Mouse (Mus musculus) yolk sac, embryonic 10.5 days (tissue): ENCODE data around the gene Mrpl54.

Experiments used
- DNase-seq: peaks from one replicate; pipeline ENCODE4 v3.0.0-alpha.2; 2017; ENCODE audit warnings: low spot score

The Mrpl54 gene

DNA sequence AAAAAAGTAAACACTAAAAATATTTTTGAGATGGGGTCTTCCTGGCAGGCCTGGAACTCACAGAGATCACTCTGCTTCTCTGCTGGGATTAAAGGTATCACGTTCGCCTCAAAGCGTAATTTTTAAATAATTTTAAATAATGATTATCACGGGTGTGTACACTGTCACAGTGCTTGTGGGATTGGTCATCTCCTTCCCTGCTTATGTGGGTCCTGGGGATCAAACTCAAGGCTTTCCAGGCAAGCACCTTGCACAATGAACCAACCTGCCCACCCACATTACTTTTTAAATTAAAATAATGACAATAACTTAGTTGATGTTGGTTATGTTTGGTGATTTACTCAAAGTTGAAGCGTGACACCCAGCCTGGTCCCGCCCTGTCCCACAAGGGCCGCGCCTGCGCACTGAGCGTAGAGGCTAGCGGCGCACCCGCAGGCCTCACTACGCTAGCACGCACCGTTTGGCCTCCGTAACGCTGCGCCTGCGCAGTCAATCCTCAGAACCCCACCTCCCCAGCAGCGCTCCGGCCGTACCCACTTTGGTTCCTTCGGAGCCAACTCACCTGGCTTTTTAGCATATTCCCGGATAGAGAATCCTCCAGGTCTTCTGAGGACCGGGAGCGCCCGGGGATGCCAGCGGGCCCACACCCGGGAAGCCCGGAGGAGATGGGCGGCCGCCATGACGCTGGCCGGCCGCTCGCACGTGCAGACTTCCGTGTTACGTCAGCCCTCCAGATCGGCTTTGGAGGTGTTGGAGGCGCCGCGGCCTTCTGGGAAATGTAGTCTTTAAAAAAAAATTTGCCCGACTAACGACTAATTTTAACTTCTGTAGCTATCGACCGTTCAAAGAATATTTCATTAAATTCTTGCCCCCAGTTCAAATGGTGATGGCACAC lies at the start of gene Mrpl54, which contains the start of gene Apba3:
Gene Mrpl54 (minus strand): TSS at position 724 of the 895 bp plus-strand sequence.
Gene Apba3 (plus strand): TSS at position 750 of the 895 bp plus-strand sequence.
- DNase-seq: peak; percentile 96

GRCm38 (mm10) chr10:81315587-81315986 lies 48.9 kb upstream of the Mrpl54 start:
- no peak for DNase-seq

DNA sequence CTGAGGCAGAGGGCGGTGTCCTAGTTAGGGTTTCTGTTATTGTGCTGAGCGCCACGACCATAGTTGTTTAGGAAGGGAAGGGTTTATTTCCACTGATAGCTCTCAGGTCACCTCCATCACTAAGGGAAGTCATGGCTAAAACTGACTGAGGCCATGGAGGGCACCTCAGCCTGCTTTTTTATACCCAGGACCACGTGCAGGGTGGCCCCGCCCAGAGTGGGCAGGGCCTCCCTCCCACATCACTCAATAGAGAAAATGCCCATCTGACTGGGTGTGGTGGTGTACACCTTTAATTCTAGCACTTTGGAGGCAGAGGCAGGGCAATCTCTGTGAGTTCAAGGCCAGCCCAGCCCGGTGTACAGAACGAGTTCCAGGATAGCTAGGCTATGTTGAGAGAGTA lies 47.5 kb upstream of the Mrpl54 start:
- DNase-seq: no peak

DNA sequence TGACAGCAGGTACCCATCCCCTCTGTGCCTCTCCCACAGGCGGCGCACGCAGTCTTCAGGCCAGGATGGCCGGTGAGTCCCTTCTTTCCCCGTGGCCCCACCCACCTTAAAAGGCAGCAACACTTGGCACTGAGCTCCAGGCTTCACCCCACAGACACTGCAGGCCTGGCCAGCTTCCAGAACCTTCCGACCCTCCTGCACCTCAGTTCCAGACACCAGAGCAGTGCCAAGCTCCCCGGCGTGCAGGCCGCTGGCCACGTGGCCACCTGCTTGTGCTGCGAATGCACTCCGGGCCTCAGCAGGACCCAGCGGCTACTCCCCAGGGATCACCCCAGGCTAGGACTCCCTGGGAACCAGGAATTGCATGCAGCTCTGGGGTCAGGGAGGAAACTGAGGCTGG lies 46.8 kb upstream of the Mrpl54 start:
- no peak for DNase-seq

GRCm38 (mm10) chr10:81309571-81309970 lies 42.8 kb upstream of the Mrpl54 start:
- no peak for DNase-seq

GRCm38 (mm10) chr10:81306837-81307682 lies 40.3 kb upstream of the Mrpl54 start:
- DNase-seq: no peak

- DNase-seq: no peak
Measured at GRCm38 (mm10) chr10:81306173-81306668, 39.5 kb upstream of the Mrpl54 start.

DNA sequence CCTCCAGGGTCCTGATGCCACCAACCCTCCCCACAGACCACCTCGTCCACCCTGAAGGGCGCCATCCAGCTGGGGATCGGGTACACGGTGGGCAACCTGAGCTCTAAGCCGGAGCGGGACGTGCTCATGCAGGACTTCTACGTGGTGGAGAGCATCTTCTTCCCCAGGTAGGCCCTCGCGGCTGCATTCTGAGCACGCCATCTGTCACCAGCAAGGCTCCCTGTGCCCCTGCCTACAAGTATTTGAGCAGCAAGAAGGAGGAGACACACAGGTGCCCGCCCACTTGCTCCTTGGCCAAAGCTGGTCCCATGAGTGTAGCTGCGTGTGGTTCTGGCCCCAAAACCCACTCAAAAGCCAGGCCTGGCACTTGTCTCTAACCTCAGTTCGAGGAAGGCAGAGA lies 38.9 kb upstream of the Mrpl54 start:
- no peak for DNase-seq

GRCm38 (mm10) chr10:81304597-81305238 lies 38.0 kb upstream of the Mrpl54 start:
- no peak for DNase-seq

DNA sequence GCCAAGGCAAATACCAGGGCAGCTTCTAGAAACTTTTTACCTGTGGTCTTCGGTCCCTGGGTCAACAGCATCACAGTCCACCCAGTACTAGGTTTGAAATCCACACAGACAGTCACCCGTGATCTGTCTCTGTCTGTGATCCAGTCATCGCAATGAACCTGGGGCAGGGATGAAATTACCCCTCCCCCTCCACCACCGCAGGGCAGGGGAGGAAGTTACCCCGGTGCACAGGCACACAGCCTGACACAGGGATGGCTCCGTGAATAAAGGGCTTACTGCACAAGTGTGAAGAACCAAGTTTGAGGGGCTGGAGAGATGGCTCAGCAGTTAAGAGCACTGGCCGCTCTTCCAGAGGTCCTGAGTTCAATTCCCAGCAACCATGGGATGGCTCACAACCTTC lies 37.0 kb upstream of the Mrpl54 start:
- DNase-seq: no peak

DNA sequence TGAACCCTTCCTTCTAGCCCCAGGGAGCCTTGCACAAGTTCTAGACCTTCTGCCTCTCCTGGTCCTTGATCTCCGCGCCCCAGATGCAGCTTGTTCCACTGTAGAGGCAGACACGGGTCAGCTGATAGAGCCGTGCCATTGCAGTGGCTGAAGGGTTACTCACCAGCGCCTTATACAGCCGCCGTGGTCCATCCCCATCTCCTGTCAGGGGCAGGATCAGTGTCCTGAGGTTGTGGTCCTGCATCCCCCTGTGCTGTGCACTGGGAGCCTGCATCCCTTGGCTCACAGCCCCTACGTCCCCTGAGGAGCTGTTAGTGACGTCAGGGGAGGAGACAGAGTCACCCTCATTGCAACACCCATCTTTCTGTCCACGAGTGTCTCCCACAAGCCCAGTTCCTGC lies 36.5 kb upstream of the Mrpl54 start:
- no peak for DNase-seq

- peak; percentile 72 for DNase-seq
Measured at GRCm38 (mm10) chr10:81302781-81303218, 36.1 kb upstream of the Mrpl54 start.

DNA sequence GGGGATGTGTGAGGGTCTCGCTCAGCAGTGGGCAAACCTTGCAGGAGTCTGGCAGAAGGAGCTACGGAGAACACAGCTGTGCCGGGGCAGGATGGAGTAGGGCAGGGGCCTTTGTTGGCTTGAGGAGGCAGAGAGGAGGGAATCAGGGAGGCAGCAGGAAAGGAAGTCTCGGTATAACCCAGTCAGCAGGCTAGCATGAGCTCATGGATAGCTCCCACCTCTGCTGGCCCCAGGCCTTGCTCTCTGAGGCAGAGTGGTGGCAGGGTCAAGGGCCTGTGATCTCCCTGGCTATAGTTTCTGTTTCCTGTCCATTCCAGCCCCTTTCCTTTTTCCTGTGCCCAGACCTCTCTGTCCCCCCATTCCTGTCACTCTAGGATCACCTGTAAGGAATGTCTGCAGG lies 35.6 kb upstream of the Mrpl54 start:
- no peak for DNase-seq

- DNase-seq: no peak
Measured at GRCm38 (mm10) chr10:81301321-81301720, 34.6 kb upstream of the Mrpl54 start.

GRCm38 (mm10) chr10:81300352-81300907 lies 33.7 kb upstream of the Mrpl54 start:
- peak; percentile 87 for DNase-seq

GRCm38 (mm10) chr10:81299585-81300351 lies 33.0 kb upstream of the Mrpl54 start:
- peak; percentile 87 for DNase-seq

GRCm38 (mm10) chr10:81298369-81299100 lies 31.8 kb upstream of the Mrpl54 start:
- no peak for DNase-seq

DNA sequence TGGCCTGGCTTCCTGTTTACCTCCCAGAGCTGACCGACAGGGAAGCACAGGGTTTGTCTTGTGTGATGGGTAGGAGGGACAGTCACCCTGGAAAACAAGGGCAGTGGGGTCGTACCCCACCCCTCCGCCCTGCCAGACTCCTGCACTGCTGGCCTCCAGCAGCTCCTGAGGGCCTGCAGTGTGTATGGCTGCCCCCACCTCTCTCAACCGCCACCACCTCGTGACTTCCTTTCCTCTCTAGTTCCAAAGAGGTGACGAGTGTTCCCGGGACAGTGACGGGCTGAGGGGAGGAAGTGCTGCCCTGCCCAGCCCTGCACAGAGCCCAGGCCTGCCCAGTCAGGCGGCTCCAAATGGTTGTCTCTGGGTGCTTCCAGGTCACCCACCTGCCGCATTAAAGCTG lies 31.1 kb upstream of the Mrpl54 start:
- DNase-seq: peak; percentile 66

- no peak for DNase-seq
Measured at GRCm38 (mm10) chr10:81297246-81297645, 30.5 kb upstream of the Mrpl54 start.

GRCm38 (mm10) chr10:81295185-81295584 lies 28.5 kb upstream of the Mrpl54 start:
- DNase-seq: no peak
